Mouse (Mus musculus): ENCODE measurements around the gene Pkmyt1.

Pkmyt1 gene

GRCm38 (mm10) chr17:23738836-23739201 lies 12.7 kb downstream of the Pkmyt1 start:
- Histone ChIP-seq H3K36me3 (ENCODE audit: control insufficient read depth, insufficient read depth, low read length, poor library complexity, severe bottlenecking) (no peaks in the 10 kb centered on the region), H3K27me3 (ENCODE audit: control insufficient read depth, insufficient read depth, low read length, poor library complexity, severe bottlenecking) (no peaks in the 10 kb centered on the region)
- no peak for DNase-seq (ENCODE audit: low read depth, low spot score)

GRCm38 (mm10) chr17:23739202-23740135 lies 13.3 kb downstream of the Pkmyt1 start:
- no peaks in the 10 kb centered on the region for H3K36me3 ChIP-seq (ENCODE audit: control insufficient read depth, insufficient read depth, low read length, poor library complexity, severe bottlenecking)
- DNase-seq (ENCODE audit: low read depth, low spot score): peak; percentile 24
- no peaks in the 10 kb centered on the region for H3K27me3 ChIP-seq (ENCODE audit: control insufficient read depth, insufficient read depth, low read length, poor library complexity, severe bottlenecking)

DNA sequence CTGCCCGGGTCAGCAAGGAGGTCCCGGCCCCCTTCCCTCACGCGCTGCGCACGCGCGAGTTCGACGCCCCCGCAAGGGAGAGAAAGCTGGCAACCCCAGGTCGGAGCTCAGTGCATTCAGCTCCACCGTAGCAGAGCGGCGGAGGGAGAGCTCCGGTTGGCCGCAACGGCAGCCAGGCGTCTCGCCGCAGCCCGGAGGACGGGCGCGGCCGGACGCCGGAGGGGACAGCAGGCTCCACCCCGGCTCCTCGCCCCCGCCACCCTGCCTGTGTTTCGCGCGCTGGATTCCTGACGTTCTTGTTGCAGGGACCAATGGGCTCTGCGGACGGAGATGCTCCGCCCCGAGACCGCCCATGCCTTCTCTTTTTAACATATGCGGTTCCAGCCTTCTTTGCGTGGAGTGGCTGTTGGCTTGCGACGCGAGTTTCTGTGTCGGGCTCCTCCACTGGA lies 14.0 kb downstream of the Pkmyt1 start:
- H3K36me3 ChIP-seq (ENCODE audit: control insufficient read depth, insufficient read depth, low read length, poor library complexity, severe bottlenecking): no peaks in the 10 kb centered on the region
- DNase-seq (ENCODE audit: low read depth, low spot score): peak; percentile 83
- H3K27me3 ChIP-seq (ENCODE audit: control insufficient read depth, insufficient read depth, low read length, poor library complexity, severe bottlenecking): no peaks in the 10 kb centered on the region

DNA sequence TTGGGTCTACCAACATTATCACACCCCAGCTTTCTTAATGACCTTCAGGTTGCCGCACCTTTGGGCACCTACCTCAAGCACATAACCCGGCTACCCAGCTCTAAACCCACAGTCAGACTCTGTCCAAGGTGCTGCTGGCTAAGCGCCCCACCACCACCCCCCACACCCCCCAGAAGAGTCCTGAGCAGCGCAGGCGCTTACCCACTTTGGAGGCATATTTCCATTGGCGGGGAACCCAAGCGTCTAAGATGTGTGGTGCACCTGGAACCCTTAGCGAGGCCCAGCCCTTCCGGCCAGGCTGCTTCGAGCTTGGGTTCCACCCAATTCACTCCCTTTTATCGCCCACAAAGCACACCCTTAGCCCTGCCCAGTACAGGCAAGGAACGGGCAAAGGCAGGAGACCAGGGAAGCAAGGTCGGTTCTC lies 14.5 kb downstream of the Pkmyt1 start, which contains the start of gene Paqr4:
TSS of gene Paqr4 (minus strand) at position 270 of the 424 bp plus-strand sequence.
- no peaks in the 10 kb centered on the region for H3K27me3 ChIP-seq (ENCODE audit: control insufficient read depth, insufficient read depth, low read length, poor library complexity, severe bottlenecking)
- no peaks in the 10 kb centered on the region for H3K36me3 ChIP-seq (ENCODE audit: control insufficient read depth, insufficient read depth, low read length, poor library complexity, severe bottlenecking)
- no peak for DNase-seq (ENCODE audit: low read depth, low spot score)

DNA sequence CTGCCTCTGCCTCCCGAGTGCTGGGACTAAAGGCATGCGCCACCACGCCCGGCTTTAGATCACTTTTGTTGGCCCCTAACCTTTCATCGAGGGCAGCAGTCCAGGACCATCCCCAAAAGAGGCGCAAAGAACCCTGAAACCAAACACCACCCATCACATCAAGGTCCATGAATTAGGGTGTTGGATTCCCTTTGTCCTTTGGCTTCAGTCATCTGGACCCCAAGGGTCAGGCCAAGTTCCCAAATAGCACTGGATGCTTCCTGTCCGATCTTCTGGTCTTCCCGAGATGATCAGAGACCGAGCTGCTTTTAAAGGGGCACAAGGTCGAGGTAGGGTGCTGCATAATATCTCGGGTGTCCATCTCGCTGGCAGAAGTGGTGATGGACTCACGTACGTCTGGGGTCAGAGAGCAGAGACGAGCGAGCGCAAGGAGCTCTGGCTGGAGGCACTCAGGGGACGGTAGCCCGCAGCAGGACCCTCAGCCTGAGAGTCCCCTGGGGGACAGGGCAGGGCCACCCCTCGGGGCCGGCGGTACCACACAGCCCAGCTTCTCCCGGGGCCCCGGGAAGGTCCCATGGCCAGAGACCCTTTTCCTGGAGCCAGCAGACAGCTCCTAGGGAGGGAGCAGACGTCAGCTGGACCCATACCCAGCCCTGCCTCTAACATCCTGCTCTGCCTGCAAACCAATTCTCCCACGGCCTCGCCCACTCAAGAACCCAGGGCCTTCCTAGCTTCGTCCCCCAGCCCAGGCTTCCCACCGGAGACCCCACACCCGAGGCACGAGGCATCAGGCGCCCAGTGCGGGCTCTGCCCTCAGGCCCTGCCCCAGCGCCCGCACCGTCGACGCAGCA lies 15.4 kb downstream of the Pkmyt1 start:
- Histone ChIP-seq H3K27me3 (ENCODE audit: control insufficient read depth, insufficient read depth, low read length, poor library complexity, severe bottlenecking) (no peaks in the 10 kb centered on the region), H3K36me3 (ENCODE audit: control insufficient read depth, insufficient read depth, low read length, poor library complexity, severe bottlenecking) (no peaks in the 10 kb centered on the region)
- DNase-seq (ENCODE audit: low read depth, low spot score): no peak

DNA sequence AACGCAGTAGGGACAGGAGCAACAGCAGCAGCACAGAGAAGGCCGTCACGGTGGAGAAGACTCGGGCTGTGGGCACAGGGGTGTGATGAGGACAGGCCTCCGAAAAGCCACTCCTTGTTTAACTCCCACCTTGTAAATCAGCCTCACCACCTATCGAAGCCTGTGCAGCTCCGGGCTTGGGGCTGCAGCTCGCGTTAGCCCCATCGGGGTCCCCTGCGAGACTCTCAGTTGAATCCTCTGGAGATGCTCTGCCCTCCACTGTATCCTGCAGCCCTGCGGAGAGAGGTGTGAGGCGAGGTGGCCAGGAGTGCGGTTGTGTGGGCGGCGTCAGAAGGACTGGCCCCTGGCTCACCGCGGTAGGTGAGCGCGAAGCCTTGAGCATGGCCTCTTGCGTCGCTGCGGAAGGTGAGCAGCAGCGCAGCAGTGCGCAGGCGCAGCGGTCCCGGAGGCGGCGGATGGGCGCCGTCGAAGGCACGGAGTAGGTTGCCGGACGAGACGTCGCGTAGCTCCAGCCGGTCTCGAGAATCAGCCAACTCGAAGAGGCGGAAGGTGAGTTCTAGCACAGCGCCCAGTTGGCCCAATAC lies 16.2 kb downstream of the Pkmyt1 start:
- DNase-seq (ENCODE audit: low read depth, low spot score): peak; percentile 73
- no peaks in the 10 kb centered on the region for H3K36me3 ChIP-seq (ENCODE audit: control insufficient read depth, insufficient read depth, low read length, poor library complexity, severe bottlenecking)
- H3K27me3 ChIP-seq (ENCODE audit: control insufficient read depth, insufficient read depth, low read length, poor library complexity, severe bottlenecking): no peaks in the 10 kb centered on the region

DNA sequence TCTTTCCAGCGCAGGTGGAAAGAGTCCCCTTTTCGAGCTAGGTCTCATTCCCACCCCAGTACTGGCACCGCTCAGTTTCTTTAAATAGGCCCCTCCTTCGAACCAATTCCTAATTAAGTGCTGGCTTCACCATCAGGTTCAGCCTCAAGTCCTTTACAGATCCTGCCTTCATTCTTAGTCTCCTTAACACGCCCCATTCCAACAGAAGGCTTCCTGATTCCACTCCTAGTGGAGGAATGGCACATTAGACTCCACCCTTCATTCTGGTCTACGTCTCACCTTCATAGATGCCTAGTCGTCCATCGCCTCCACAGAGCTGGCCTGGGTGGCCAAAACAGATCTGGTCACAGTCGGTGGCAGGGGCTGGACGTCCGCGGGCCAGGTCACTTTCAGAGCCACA lies 16.8 kb downstream of the Pkmyt1 start:
- Histone ChIP-seq H3K27me3 (ENCODE audit: control insufficient read depth, insufficient read depth, low read length, poor library complexity, severe bottlenecking) (no peaks in the 10 kb centered on the region), H3K36me3 (ENCODE audit: control insufficient read depth, insufficient read depth, low read length, poor library complexity, severe bottlenecking) (no peaks in the 10 kb centered on the region)
- no peak for DNase-seq (ENCODE audit: low read depth, low spot score)

- no peaks in the 10 kb centered on the region for H3K36me3 ChIP-seq (ENCODE audit: control insufficient read depth, insufficient read depth, low read length, poor library complexity, severe bottlenecking)
- DNase-seq (ENCODE audit: low read depth, low spot score): no peak
- H3K27me3 ChIP-seq (ENCODE audit: control insufficient read depth, insufficient read depth, low read length, poor library complexity, severe bottlenecking): no peaks in the 10 kb centered on the region
Measured at GRCm38 (mm10) chr17:23744076-23744475, 17.9 kb downstream of the Pkmyt1 start.

DNA sequence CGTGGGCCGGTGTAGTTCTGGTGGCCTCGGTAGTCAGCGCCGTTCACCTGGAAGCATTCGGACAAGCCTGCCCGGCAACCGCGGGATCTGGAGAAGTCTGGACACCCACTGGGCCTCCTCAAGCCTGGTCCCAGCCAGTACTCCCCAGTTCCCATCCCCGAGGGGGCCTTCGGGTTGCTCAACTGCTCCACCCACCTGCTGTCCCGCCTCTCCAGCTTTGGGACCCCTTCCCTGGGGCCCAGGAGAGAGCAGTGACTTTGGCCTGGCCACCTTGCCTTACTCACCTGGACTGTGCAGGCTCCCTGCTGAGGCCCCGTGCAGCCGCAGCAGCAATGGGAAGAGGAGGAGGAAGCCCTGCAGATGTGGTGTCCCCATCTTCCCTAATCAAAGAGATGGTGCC lies 18.5 kb downstream of the Pkmyt1 start:
- no peaks in the 10 kb centered on the region for H3K36me3 ChIP-seq (ENCODE audit: control insufficient read depth, insufficient read depth, low read length, poor library complexity, severe bottlenecking)
- DNase-seq (ENCODE audit: low read depth, low spot score): no peak
- H3K27me3 ChIP-seq (ENCODE audit: control insufficient read depth, insufficient read depth, low read length, poor library complexity, severe bottlenecking): no peaks in the 10 kb centered on the region

- H3K36me3 ChIP-seq (ENCODE audit: control insufficient read depth, insufficient read depth, low read length, poor library complexity, severe bottlenecking): no peaks in the 10 kb centered on the region
- H3K27me3 ChIP-seq (ENCODE audit: control insufficient read depth, insufficient read depth, low read length, poor library complexity, severe bottlenecking): no peaks in the 10 kb centered on the region
- DNase-seq (ENCODE audit: low read depth, low spot score): peak; percentile 46
Measured at GRCm38 (mm10) chr17:23745301-23746251, 19.4 kb downstream of the Pkmyt1 start, which contains the start of gene Kremen2. Gene Kremen2 (minus strand): TSS chr17:23745833.

GRCm38 (mm10) chr17:23746311-23746710 lies 20.2 kb downstream of the Pkmyt1 start:
- DNase-seq (ENCODE audit: low read depth, low spot score): peak; percentile 33
- no peaks in the 10 kb centered on the region for H3K36me3 ChIP-seq (ENCODE audit: control insufficient read depth, insufficient read depth, low read length, poor library complexity, severe bottlenecking)
- no peaks in the 10 kb centered on the region for H3K27me3 ChIP-seq (ENCODE audit: control insufficient read depth, insufficient read depth, low read length, poor library complexity, severe bottlenecking)

- Histone ChIP-seq H3K27me3 (ENCODE audit: control insufficient read depth, insufficient read depth, low read length, poor library complexity, severe bottlenecking) (no peaks in the 10 kb centered on the region), H3K36me3 (ENCODE audit: control insufficient read depth, insufficient read depth, low read length, poor library complexity, severe bottlenecking) (no peaks in the 10 kb centered on the region)
- DNase-seq (ENCODE audit: low read depth, low spot score): peak; percentile 50
Measured at GRCm38 (mm10) chr17:23746767-23747166, 20.6 kb downstream of the Pkmyt1 start.

DNA sequence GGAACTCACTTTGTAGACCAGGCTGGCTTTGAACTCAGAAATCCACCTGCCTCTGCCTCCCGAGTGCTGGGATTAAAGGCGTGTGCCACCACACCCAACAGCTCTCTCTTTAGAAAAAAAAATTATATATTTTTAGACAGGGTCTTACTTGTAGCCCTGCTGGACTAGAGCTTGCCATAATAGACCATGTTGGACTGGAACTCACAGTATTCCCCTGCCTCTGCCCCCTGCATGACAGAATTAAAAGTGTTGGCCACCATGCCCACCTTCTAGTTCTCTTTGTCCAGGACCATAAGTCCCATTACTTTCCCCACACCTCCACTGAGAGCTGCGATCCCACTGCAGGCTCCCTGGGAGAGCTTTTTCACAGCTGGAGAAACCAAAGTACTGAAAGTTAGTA lies 21.3 kb downstream of the Pkmyt1 start:
- no peak for DNase-seq (ENCODE audit: low read depth, low spot score)
- Histone ChIP-seq H3K36me3 (ENCODE audit: control insufficient read depth, insufficient read depth, low read length, poor library complexity, severe bottlenecking) (no peaks in the 10 kb centered on the region), H3K27me3 (ENCODE audit: control insufficient read depth, insufficient read depth, low read length, poor library complexity, severe bottlenecking) (no peaks in the 10 kb centered on the region)

- Histone ChIP-seq H3K27me3 (ENCODE audit: control insufficient read depth, insufficient read depth, low read length, poor library complexity, severe bottlenecking) (no peaks in the 10 kb centered on the region), H3K36me3 (ENCODE audit: control insufficient read depth, insufficient read depth, low read length, poor library complexity, severe bottlenecking) (no peaks in the 10 kb centered on the region)
- peak; percentile 90 for DNase-seq (ENCODE audit: low read depth, low spot score)
Measured at GRCm38 (mm10) chr17:23748026-23748425, 21.9 kb downstream of the Pkmyt1 start.
